ENCODE assay signal across 9 mouse cellular contexts in the genomic region with DNA sequence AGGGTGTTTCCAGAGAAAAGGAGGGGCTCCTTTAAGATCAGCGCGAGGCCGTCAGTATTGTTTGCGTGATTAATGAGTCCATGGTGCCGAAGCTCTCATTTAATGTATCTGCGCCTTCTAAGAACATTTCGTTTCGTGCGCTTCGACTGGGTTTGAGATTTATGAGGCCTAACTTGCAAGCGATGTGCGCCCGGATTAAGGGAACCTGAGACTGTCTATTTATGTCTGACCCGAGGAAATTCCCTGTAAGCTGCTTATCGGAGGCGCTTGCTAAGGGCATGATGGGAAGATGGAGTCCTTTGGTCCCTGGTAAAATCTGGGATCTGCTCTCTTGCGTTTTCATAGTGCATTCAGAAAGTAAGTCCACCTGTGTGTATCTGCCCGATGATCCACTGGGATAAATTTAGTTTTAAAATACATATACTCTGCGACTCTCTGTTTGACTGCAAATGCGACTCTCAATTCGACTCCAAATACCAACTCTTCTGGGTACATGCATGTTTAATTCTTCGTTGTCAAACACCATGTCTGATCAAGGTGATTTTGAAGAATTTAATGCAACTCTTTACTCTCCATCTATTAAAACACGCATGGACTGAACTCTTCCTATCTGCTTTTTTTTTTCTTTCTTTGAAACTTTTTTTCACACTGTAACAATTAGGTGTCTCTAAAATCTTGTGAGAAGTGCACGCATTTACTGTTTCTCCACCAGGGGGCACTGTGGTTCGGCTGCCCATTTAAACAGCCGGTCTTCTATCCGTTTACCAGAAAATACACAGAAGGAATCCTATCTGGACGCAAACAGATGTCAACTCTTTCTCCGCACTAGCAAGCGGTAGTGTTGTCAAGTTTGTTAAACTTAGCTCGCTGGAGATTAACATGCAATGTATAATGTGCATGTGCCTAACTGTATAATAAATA.
DNase-seq lines count a peak whose midpoint lies in the region; ATAC-seq and TF ChIP-seq lines count a peak whose summit lies in the region.
"Had no signal": no experiment of that assay in that cellular context is flagged by ENCODE, and none has a peak within 500 bp of the region (broad histone marks: within the 10 kb centered on the region; RNA-seq: fewer than 3 reads in every experiment).

No protein-coding gene starts in this region.

- intact Hi-C loops in left cerebral cortex, postnatal 14 days (cut with DNase I) = loop anchor here (2.0 to 10.0 kb wide), 3 partner anchors 200 to 936 kb away; a partner anchor contains a TSS

- peak; percentile 94 for TF ChIP-seq CTCF in forebrain, postnatal 0 days (IDR thresholded peaks at IDR 0.05; ENCODE audit: low read depth)

- H3K27ac ChIP-seq in forebrain, postnatal 0 days (ENCODE audit: low read depth, low read length) = no peak overlapping the region
- no peak overlapping the region for H3K27ac ChIP-seq in forebrain, embryonic 13.5 days

- 53% methylated on average over 31 of the region's 31 CpGs for WGBS in forebrain, postnatal 0 days
- 53% methylated on average over 31 of the region's 31 CpGs for WGBS in forebrain, embryonic 13.5 days

- H3K27me3 ChIP-seq in forebrain, postnatal 0 days (ENCODE audit: insufficient read depth, low read length) = no peaks in the 10 kb centered on the region
- H3K27me3 ChIP-seq in forebrain, embryonic 13.5 days = no peaks in the 10 kb centered on the region; the same call in 1 of the 2 replicates
- H3K27me3 ChIP-seq in splenic B cell, adult 2 months (ENCODE audit: control insufficient read depth, insufficient read depth, low read length, poor library complexity, severe bottlenecking) = no peaks in the 10 kb centered on the region

- H3K4me1 ChIP-seq in forebrain, postnatal 0 days (ENCODE audit: insufficient read depth) = 0 out of 2 replicates have a peak, but pooled peaks cover 3% of the 10 kb centered on the region
- peaks cover 24% of the 10 kb centered on the region for H3K4me1 ChIP-seq in forebrain, embryonic 13.5 days

- H3K36me3 ChIP-seq in forebrain, postnatal 0 days (ENCODE audit: insufficient read depth) = no peaks in the 10 kb centered on the region
- H3K36me3 ChIP-seq in forebrain, embryonic 13.5 days (ENCODE audit: poor library complexity, severe bottlenecking) = no peaks in the 10 kb centered on the region
- no peaks in the 10 kb centered on the region for H3K36me3 ChIP-seq in splenic B cell, adult 2 months (ENCODE audit: control insufficient read depth, insufficient read depth, low read length, poor library complexity, severe bottlenecking)

- ATAC-seq in forebrain, postnatal 0 days = peak; percentile 18; the same call in 1 of the 2 replicates
- no peak for ATAC-seq in forebrain, embryonic 13.5 days

- H3K9me3 ChIP-seq in forebrain, postnatal 0 days (ENCODE audit: low read length) = no peaks in the 10 kb centered on the region
- H3K9me3 ChIP-seq in forebrain, embryonic 13.5 days (replicated peaks) = no peaks in the 10 kb centered on the region

- H3K4me3 ChIP-seq in forebrain, postnatal 0 days (ENCODE audit: low read depth, low read length) = no peak overlapping the region
- H3K4me3 ChIP-seq in forebrain, embryonic 13.5 days = no peak overlapping the region
- H3K4me3 ChIP-seq: myocyte had no signal

- peak; percentile 89 for DNase-seq in forebrain, postnatal 0 days
- peak; percentile 63 for DNase-seq in c-Kit-positive CD71-positive TER-119-positive erythroid progenitor cells, embryonic 14.5 days (ENCODE audit: low spot score)
- DNase-seq in gastrocnemius, adult 18-20 months (ENCODE audit: low spot score) = peak; percentile 77
- DNase-seq in kidney, adult 11 months = peak; percentile 36
- DNase-seq in left cerebral cortex, postnatal 14 days (ENCODE audit: low spot score in 2 of 2) = peak; percentile 58 to 79
- DNase-seq in neural tube, embryonic 10.5 days (ENCODE audit: extremely low spot score, low spot score) = peak; percentile 80
- DNase-seq in splenic B cell, adult 2 months (ENCODE audit: low read depth, low spot score) = peak; percentile 82

- no peak overlapping the region for H3K9ac ChIP-seq in forebrain, postnatal 0 days
- H3K9ac ChIP-seq in forebrain, embryonic 13.5 days = no peak overlapping the region

- no peak overlapping the region for H3K4me2 ChIP-seq in forebrain, postnatal 0 days (ENCODE audit: low read depth)
- H3K4me2 ChIP-seq in forebrain, embryonic 13.5 days = no peak overlapping the region

Comparison
In these comparisons a context has a peak if more than half of its experiments do, and no peak if none do; other contexts are left out.
1. DNase-seq: peak in every context shown above with its lines; median percentile 89 in forebrain, postnatal 0 days; 82 in splenic B cell, adult 2 months; 80 in neural tube, embryonic 10.5 days; 77 in gastrocnemius, adult 18-20 months; 68 in left cerebral cortex, postnatal 14 days; 63 in c-Kit-positive CD71-positive TER-119-positive erythroid progenitor cells, embryonic 14.5 days; 36 in kidney, adult 11 months.